Mouse (Mus musculus) cerebellum, adult 8-10 months (tissue): ENCODE measurements around the gene Gm6465.
"Not testable (repeated sequence)": the region's sequence is repeated elsewhere in the genome, so short reads cannot be mapped to it uniquely, and the experiment has no call there.

Source experiments
- DNase-seq: peaks from one replicate; pipeline ENCODE4 v3.0.0; 2022

Gene Gm6465

GRCm38 (mm10) chr5:11845239-11845638 is at the start of gene Gm6465:
Gene Gm6465, plus strand, starts transcription at chr5:11845539.
- not testable (repeated sequence) for DNase-seq

DNA sequence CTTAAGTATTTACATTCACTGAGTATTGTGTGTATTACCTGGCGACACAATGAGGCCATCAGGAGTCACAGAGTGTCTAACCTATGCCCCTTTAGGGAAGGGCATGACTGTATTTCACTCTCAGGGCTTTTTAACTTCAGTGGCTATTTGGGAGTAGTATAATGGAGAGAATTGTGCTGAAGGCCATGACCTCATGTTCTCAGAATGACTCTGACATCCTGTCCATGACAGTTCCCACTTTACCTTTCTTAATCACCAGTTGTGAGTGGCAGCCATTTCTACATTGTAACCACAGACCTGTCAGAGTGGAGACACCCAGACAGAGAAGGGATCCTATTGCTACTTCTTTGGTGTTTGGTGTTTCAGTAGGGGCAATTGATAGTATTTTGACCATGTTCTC is 485 bp downstream of the Gm6465 start:
- DNase-seq: not testable (repeated sequence)

- DNase-seq: not testable (repeated sequence)
Observed at GRCm38 (mm10) chr5:11857909-11858308, 12.6 kb downstream of the Gm6465 start.
